Mouse (Mus musculus): Measurements from ENCODE around the gene Cox6b1. TPM values are rescaled to one million over a fixed set of nuclear protein-coding genes. Genes with fewer than 3 reads are reported as not detected.

The Cox6b1 gene
- total RNA-seq, 2 experiments from 2014 or later, result 606 to 625 TPM

- DNase-seq (ENCODE audit: low spot score in 2 of 2), result peak in 1 of 2 experiments; percentile 58
Observed at GRCm38 (mm10) chr7:30587842-30588667, 37.9 kb downstream of the Cox6b1 start.

GRCm38 (mm10) chr7:30586455-30587020, 39.4 kb downstream of the Cox6b1 start:
- no peak for DNase-seq (ENCODE audit: low spot score in 2 of 2)

DNA sequence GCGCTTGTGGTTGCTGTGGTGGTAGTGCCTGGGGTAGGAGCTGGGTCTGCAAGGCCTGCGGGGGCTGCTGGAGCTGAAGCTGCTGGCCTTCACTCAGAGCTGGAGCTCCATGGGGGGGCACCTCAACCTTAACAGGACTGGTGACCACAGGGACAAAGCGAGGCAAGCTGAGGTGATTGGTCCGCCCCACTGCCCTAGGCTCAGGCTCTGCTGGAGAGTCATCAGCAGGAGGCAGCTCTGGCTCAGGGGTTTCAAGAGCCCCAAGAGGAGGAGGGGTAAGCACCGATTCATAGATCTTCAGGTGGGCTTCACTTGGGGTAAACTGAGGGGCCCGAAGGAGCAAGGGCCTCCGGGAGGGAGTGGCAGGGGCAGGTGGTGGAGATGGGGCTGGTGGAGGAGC, 40.8 kb downstream of the Cox6b1 start:
- no peak for DNase-seq (ENCODE audit: low spot score in 2 of 2)

DNA sequence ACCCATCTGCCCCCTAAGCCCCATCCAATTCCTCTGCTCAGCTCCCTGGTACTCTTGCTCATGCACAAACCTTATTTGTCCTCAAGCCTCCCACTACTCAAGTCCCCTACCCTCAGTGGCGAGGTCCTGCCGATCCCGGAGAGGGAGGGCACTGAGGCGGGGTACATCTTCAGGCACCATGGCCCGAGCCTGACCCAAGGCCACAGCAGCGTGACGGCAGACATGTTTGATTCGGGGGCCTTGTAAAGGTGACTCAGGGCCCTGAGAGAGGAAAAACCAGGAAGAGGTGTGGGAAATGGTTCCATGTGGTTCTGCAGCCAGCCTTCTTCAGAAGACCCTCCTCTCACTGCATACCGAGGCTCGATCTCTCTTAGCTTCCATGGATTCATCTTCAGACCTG, 41.6 kb downstream of the Cox6b1 start:
- DNase-seq (ENCODE audit: low spot score in 2 of 2), result no peak

DNA sequence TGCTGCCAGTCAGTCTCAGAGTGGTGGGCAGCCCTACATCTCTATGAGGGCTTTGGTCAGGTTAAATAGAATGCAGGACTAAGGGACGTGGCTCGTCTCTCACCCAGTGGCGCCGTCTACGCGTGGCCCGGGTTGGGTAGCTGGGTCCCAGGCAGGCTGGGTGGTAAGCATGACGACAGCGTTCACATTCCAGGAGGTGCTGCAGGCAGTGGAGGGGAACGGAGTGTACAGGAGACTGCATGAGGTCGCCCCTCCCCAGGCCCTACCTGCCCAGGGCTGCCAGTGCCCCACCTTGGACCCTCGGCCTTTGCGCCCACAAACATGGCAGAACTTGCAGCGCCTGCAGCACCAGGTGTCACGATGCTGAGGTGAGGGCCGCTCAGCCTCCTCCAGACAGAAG, 44.4 kb downstream of the Cox6b1 start:
- no peak for DNase-seq (ENCODE audit: low spot score in 2 of 2)

DNA sequence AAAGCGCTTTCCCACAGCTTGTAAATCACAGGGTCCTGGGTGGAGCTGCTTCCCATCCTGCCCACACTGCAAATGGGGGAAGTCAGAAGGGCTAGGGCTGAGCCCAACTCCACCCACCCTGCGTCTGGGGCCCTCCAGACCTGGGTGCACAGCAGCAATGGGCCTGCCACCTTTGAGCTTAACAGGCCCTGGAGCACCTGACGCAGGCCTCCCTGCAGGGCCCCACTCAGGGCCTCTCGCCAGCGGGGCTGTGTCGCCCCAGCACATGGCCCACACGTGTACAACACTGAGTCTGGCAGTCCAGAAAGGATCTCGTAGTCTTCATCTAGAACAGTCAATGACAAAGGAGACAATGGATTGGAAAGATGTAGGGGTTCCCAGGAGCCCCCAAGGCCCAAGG, 46.0 kb downstream of the Cox6b1 start:
- DNase-seq (ENCODE audit: low spot score in 2 of 2), result no peak

DNA sequence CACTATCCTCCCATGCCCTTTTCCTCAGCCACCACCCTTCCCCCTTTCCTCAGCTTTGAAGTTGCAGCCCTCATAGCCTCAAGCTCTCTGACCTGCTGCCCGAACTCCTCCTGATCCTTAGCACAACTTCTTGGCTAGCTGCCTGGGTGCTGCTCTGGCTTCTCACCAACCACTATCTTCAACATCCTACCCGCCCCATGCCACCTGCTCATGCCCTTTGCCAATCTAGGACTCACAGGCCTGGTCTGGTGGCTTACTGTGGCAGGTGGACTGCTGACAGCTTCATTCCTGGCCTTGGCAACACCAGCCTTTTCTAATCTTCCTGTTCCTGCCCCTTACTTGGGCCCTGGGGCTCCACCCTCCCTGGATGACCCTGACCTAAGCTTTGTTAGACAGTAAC, 53.0 kb downstream of the Cox6b1 start:
- DNase-seq (ENCODE audit: low spot score in 2 of 2), result no peak

DNA sequence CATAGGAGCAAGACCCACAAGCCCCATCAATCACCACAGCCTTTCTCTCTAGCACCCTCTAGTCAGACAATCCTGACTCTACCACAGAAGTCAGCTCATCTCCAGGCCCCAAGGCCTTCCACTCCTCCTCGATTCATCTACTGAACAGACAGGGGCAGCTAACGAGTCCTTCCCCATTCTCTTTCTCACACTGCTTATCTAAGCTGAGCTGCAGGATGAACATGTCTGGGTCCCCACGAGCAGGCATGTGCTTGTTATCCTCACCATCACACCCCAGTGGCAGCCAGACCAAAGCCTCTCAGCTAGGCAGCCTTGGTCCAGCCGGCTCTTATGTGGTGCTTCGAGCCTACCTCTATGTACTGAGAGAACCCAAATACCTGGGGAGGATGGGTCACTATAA, 53.6 kb downstream of the Cox6b1 start:
- no peak for DNase-seq (ENCODE audit: low spot score in 2 of 2)

- DNase-seq (ENCODE audit: low spot score in 2 of 2), result no peak
Observed at GRCm38 (mm10) chr7:30567555-30567954, 58.4 kb downstream of the Cox6b1 start.

Small RNA genes within 50 kb of the gene (microRNA-seq; reads per million reads assigned to microRNA genes)
- 0.75 to 0.85 reads per million in 2 experiments for gene Mir3569

Other genes with a start within 250 kb of the Cox6b1 start
- gene Tyrobp, start 212.4 kb downstream of the Cox6b1 start, total RNA-seq (2021), result 10 to 100 TPM; 29.8 to 30.7 TPM
- gene Hcst, start 206.3 kb downstream of the Cox6b1 start, total RNA-seq (2021), result 1 to 10 TPM in 1 of 2 experiments, not detected in 1; 1.8 TPM
- gene Nfkbid, start 204.4 kb downstream of the Cox6b1 start, total RNA-seq (2021), result 1 to 10 TPM; 3.9 to 4.1 TPM
- 1,000 to 10,000 TPM; 1,233 to 1,333 TPM for gene Aplp1, start 180.6 kb downstream of the Cox6b1 start, total RNA-seq (2021)
- gene Kirrel2, start 168.5 kb downstream of the Cox6b1 start, total RNA-seq (2021), result 1 to 10 TPM; 8.2 to 8.3 TPM
- under 1 TPM; 0.44 to 0.52 TPM for gene Nphs1, start 167.8 kb downstream of the Cox6b1 start, total RNA-seq (2021)
- gene Prodh2, start 132.5 kb downstream of the Cox6b1 start, total RNA-seq (2021), result not detected
- 100 to 1,000 TPM; 179 to 187 TPM for gene Arhgap33, start 91.1 kb downstream of the Cox6b1 start, total RNA-seq (2021)
- gene Hspb6, start 74.0 kb downstream of the Cox6b1 start, total RNA-seq (2021), result 1 to 10 TPM; 3.7 to 4.3 TPM
- 1 to 10 TPM; 3.8 TPM for gene Proser3, start 73.9 kb downstream of the Cox6b1 start, total RNA-seq (2021)
- 10 to 100 TPM; 56.8 to 60.4 TPM for gene Lin37, start 66.3 kb downstream of the Cox6b1 start, total RNA-seq (2021)
- 10 to 100 TPM; 64.4 to 71.5 TPM for gene U2af1l4, start 62.9 kb downstream of the Cox6b1 start, total RNA-seq (2021)
- gene Gm49396, start 62.8 kb downstream of the Cox6b1 start, total RNA-seq (2021), result 1 to 10 TPM; 7.5 to 8.1 TPM
- 10 to 100 TPM; 87.7 to 94.4 TPM for gene Psenen, start 62.5 kb downstream of the Cox6b1 start, total RNA-seq (2021)
- 1 to 10 TPM; 2.9 to 4.7 TPM for gene Igflr1, start 60.7 kb downstream of the Cox6b1 start, total RNA-seq (2021)
- 10 to 100 TPM; 40.0 to 48.4 TPM for gene Kmt2b, start 37.4 kb downstream of the Cox6b1 start, total RNA-seq (2021)
- not detected for gene Zbtb32, start 27.2 kb downstream of the Cox6b1 start, total RNA-seq (2021)
- gene Upk1a, start 13.3 kb downstream of the Cox6b1 start, total RNA-seq (2021), result under 1 TPM; 0.26 to 0.70 TPM
- gene Etv2, start 9.7 kb upstream of the Cox6b1 start, total RNA-seq (2021), result not detected
- 10 to 100 TPM; 66.6 to 79.5 TPM for gene Rbm42, start 24.2 kb upstream of the Cox6b1 start, total RNA-seq (2021)
- 1 to 10 TPM; 5.2 to 7.6 TPM for gene Haus5, start 38.8 kb upstream of the Cox6b1 start, total RNA-seq (2021)
- gene Pmis2, start 45.5 kb upstream of the Cox6b1 start, total RNA-seq (2021), result not detected
- not detected for gene 2200002J24Rik, start 72.8 kb upstream of the Cox6b1 start, total RNA-seq (2021)
- gene Atp4a, start 86.1 kb upstream of the Cox6b1 start, total RNA-seq (2021), result under 1 TPM; 0.26 to 0.66 TPM
- 100 to 1,000 TPM; 114 to 129 TPM for gene Tmem147, start 103.4 kb upstream of the Cox6b1 start, total RNA-seq (2021)
- gene Gapdhs, start 117.5 kb upstream of the Cox6b1 start, total RNA-seq (2021), result not detected
- gene Sbsn, start 125.3 kb upstream of the Cox6b1 start, total RNA-seq (2021), result 10 to 100 TPM in 1 of 2 experiments, 1 to 10 TPM in 1; 8.2 to 12.9 TPM
- gene Dmkn, start 137.6 kb upstream of the Cox6b1 start, total RNA-seq (2021), result 1 to 10 TPM; 1.9 to 4.0 TPM
- gene Krtdap, start 161.7 kb upstream of the Cox6b1 start, total RNA-seq (2021), result not detected
- not detected for gene Ffar2, start 197.6 kb upstream of the Cox6b1 start, total RNA-seq (2021)
- gene Ffar3, start 230.0 kb upstream of the Cox6b1 start, total RNA-seq (2021), result not detected
- gene Ffar1, start 235.4 kb upstream of the Cox6b1 start, total RNA-seq (2021), result not detected

All from left cerebral cortex, adult 18-20 months (tissue).